8 mouse cellular contexts compared by ENCODE assay signal in genomic region chr5:23844531-23844841, GRCm38 (mm10). TPM values are rescaled to one million over a fixed set of nuclear protein-coding genes. Genes with fewer than 3 reads are reported as not detected.
A peak's percentile ranks its signal among the peaks of the same experiment; 100 is the strongest.
DNase-seq lines count a peak whose midpoint lies in the region; ATAC-seq and TF ChIP-seq lines count a peak whose summit lies in the region.

No protein-coding gene starts in this region.

- no peaks in the 10 kb centered on the region for H3K36me3 ChIP-seq in stomach, postnatal 0 days (ENCODE audit: control insufficient read depth, insufficient read depth, low read length)

- peak overlapping the region; percentile 91 for H3K4me3 ChIP-seq in left cerebral cortex, adult 2 months
- peak overlapping the region; percentile 68 for H3K4me3 ChIP-seq in brown adipose tissue, adult 24 weeks (ENCODE audit: insufficient read depth, low read depth, low read length)
- H3K4me3 ChIP-seq in stomach, postnatal 0 days (ENCODE audit: low read depth, low read length): peak overlapping the region; percentile 68

- no peaks in the 10 kb centered on the region for H3K27me3 ChIP-seq in stomach, postnatal 0 days (ENCODE audit: control insufficient read depth, insufficient read depth, low read length)

- H3K27ac ChIP-seq in left cerebral cortex, adult 2 months: peak overlapping the region; percentile 94
- H3K27ac ChIP-seq in brown adipose tissue, adult 24 weeks (replicated peaks; ENCODE audit: low read depth, low read length): peak overlapping the region; percentile 81
- H3K27ac ChIP-seq in stomach, postnatal 0 days (replicated peaks): peak overlapping the region; percentile 87

- peak; percentile 30 for ATAC-seq in stomach, postnatal 0 days (ENCODE audit: low FRiP score, low TSS enrichment)

- H3K4me2 ChIP-seq in stomach, postnatal 0 days (replicated peaks; ENCODE audit: low read depth): peak overlapping the region; percentile 55

- no peak for TF ChIP-seq EP300 in stomach, postnatal 0 days (optimal IDR thresholded peaks at IDR 0.05)

- 0 out of 2 replicates have a peak, but pooled peaks cover 3% of the 10 kb centered on the region for H3K4me1 ChIP-seq in brown adipose tissue, adult 24 weeks (ENCODE audit: control insufficient read depth, insufficient read depth, insufficient read length, low read length)
- no peaks in the 10 kb centered on the region for H3K4me1 ChIP-seq in stomach, postnatal 0 days (replicated peaks; ENCODE audit: control insufficient read depth, insufficient read depth)

- H3K9me3 ChIP-seq in stomach, postnatal 0 days (ENCODE audit: control insufficient read depth, low read length): no peaks in the 10 kb centered on the region

- no peak for DNase-seq in left cerebral cortex, adult 2 months (ENCODE audit: extremely low spot score in 1 of 2, low spot score in 2 of 2)
- DNase-seq in left cerebral cortex, adult 11 months (ENCODE audit: low spot score): no peak
- DNase-seq in gastrocnemius, postnatal 10 days: peak; percentile 55
- peak; percentile 76 for DNase-seq in kidney, adult 9 months
- peak; percentile 72 for DNase-seq in lung, postnatal 10 days
- peak; percentile 47 for DNase-seq in stomach, postnatal 0 days (ENCODE audit: low spot score)
- no peak for DNase-seq in thymus, postnatal 25 days

- 14% methylated on average over 7 of the region's 7 CpGs for WGBS in stomach, postnatal 0 days

- intact Hi-C loops in left cerebral cortex, adult 2 months (cut with DNase I): no loop called here

- H3K9ac ChIP-seq in stomach, postnatal 0 days (ENCODE audit: low read length): peak overlapping the region; percentile 64

- TF ChIP-seq CTCF in left cerebral cortex, adult 2 months (IDR thresholded peaks at IDR 0.05): no peak
- no peak for TF ChIP-seq CTCF in stomach, postnatal 0 days (IDR thresholded peaks at IDR 0.05; ENCODE audit: low read depth)

RNA-seq across cellular contexts. Expression of gene Tomm7, which starts 0.5 kb away (rescaled TPM):
- 10 to 100 TPM; 81.1 to 82.1 TPM for total RNA-seq in left cerebral cortex, adult 2 months (2021)
- 213 and 234 TPM in 2 replicates for polyA plus RNA-seq in brown adipose tissue, adult 24 weeks (2012; ENCODE audit: insufficient read depth, insufficient read length, missing spikeins)
- 10 to 100 TPM; 54.0 to 56.1 TPM for total RNA-seq in gastrocnemius, postnatal 10 days (2021)
- 111 and 117 TPM in 2 replicates for polyA plus RNA-seq in stomach, postnatal 0 days (2015; fragmentation: Nextera tagmentation; extraction: Ambion mirVana)

RNA-seq across cellular contexts. Expression of gene Rint1, which starts 57.0 kb away (rescaled TPM):
- total RNA-seq in left cerebral cortex, adult 2 months (2021): 10 to 100 TPM; 21.8 to 25.5 TPM
- 14.0 and 16.0 TPM in 2 replicates for polyA plus RNA-seq in brown adipose tissue, adult 24 weeks (2012; ENCODE audit: insufficient read depth, insufficient read length, missing spikeins)
- 10 to 100 TPM in 1 of 2 experiments, 1 to 10 TPM in 1; 9.8 to 13.8 TPM for total RNA-seq in gastrocnemius, postnatal 10 days (2021)
- polyA plus RNA-seq in stomach, postnatal 0 days (2015; fragmentation: Nextera tagmentation; extraction: Ambion mirVana): 28.9 and 30.0 TPM in 2 replicates

Comparison
In these comparisons a context has a peak if more than half of its experiments do, and no peak if none do; other contexts are left out.
1. DNase-seq: peak in gastrocnemius, postnatal 10 days (single experiment), kidney, adult 9 months (single experiment), lung, postnatal 10 days (single experiment) and stomach, postnatal 0 days (single experiment); none in left cerebral cortex, adult 2 months (0 of 2), left cerebral cortex, adult 11 months (single experiment) and thymus, postnatal 25 days (single experiment).
2. Peak in every context shown above with its lines, with median percentiles within 50 percentile points of each other: H3K27ac ChIP-seq and H3K4me3 ChIP-seq.